In the genomic region with DNA sequence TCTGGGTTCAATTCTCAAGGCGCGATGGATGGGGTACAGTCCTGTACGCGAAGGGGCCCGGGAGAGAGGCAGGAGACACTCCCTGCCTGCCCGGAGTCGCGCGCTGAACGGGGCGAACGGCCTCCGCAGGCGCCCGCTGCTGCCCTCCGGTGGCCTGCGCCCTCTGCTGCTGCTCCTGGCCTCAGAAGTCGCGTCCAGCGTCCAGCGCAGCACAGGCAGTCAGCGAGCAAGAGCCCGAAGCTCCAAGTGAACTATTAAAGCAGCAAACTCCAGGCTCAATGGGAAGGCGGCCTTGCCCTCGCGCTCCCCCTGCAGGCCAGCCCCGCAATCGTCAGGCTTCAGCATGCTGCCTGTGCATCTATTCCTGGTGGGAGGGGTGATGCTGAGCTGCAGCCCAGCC, we compare ENCODE assay signal across 9 mouse cellular contexts. TPM values are rescaled to one million over a fixed set of nuclear protein-coding genes. Genes with fewer than 3 reads are reported as not detected.
DNase-seq lines count a peak whose midpoint lies in the region; ATAC-seq and TF ChIP-seq lines count a peak whose summit lies in the region.
"Not testable (repeated sequence)": the region's sequence is repeated elsewhere in the genome, so short reads cannot be mapped to it uniquely, and the experiment has no call there.
"Had no signal": no experiment of that assay in that cellular context is flagged by ENCODE, and none has a peak within 500 bp of the region (broad histone marks: within the 10 kb centered on the region; RNA-seq: fewer than 3 reads in every experiment).

No protein-coding gene starts in this region.

- H3K9ac ChIP-seq in hindbrain, embryonic 16.5 days (ENCODE audit: low read depth, low read length); lung, embryonic 14.5 days: not testable (repeated sequence)

- not testable (repeated sequence) for H3K27me3 ChIP-seq in hindbrain, embryonic 16.5 days (replicated peaks; ENCODE audit: control insufficient read depth, insufficient read depth, low read length); lung, embryonic 14.5 days (ENCODE audit: insufficient read depth, low read length); thymus, adult 2 months (ENCODE audit: control insufficient read depth, insufficient read depth, low read length)

- H3K27ac ChIP-seq in hindbrain, embryonic 16.5 days (ENCODE audit: low read depth, low read length); thymus, adult 2 months (ENCODE audit: control insufficient read depth, insufficient read depth, low read length): not testable (repeated sequence)
- H3K27ac ChIP-seq in lung, embryonic 14.5 days (ENCODE audit: low read depth) = peak overlapping the region; percentile 50; the same call in 1 of the 2 replicates

- not testable (repeated sequence) for H3K36me3 ChIP-seq in hindbrain, embryonic 16.5 days (ENCODE audit: control insufficient read depth, insufficient read depth, low read length); lung, embryonic 14.5 days (ENCODE audit: insufficient read depth); thymus, adult 2 months (ENCODE audit: control insufficient read depth, insufficient read depth, low read length)

- H3K4me2 ChIP-seq in hindbrain, embryonic 16.5 days (ENCODE audit: low read length) = peak overlapping the region; percentile 57
- H3K4me2 ChIP-seq in lung, embryonic 14.5 days = peak overlapping the region; percentile 48; the same call in 1 of the 2 replicates

- peak; percentile 84 for DNase-seq in MN1 (ENCODE audit: low spot score)
- peak; percentile 59 to 68 for DNase-seq in cerebellum, postnatal 36 days
- DNase-seq in gastrocnemius, postnatal 14 days = peak; percentile 81
- DNase-seq in layer of hippocampus, postnatal 10 days (ENCODE audit: low spot score in 2 of 2) = peak; percentile 45 to 66
- peak; percentile 84 for DNase-seq in lung, embryonic 14.5 days
- peak; percentile 24 for DNase-seq in ovary, postnatal 10 days (ENCODE audit: low spot score)
- DNase-seq in thymus, adult 2 months = peak; percentile 35

- ATAC-seq in hindbrain, embryonic 16.5 days; lung, embryonic 14.5 days (ENCODE audit: insufficient read depth): not testable (repeated sequence)

- TF ChIP-seq POLR2A in thymus, adult 2 months (IDR thresholded peaks at IDR 0.05; ENCODE audit: control insufficient read depth, extremely low read depth, insufficient read depth, low read length, poor library complexity) = 0 out of 2 replicates have a peak, but pooled peaks have one; percentile 23

- not testable (repeated sequence) for H3K9me3 ChIP-seq in hindbrain, embryonic 16.5 days (ENCODE audit: control insufficient read depth, low read length); lung, embryonic 14.5 days (ENCODE audit: low read depth, low read length)

- intact Hi-C loops in gastrocnemius, postnatal 14 days (cut with DNase I; ENCODE audit: low total_unique reads) = not testable (repeated sequence)

- peak overlapping the region; percentile 37 for H3K4me3 ChIP-seq in hindbrain, embryonic 16.5 days (ENCODE audit: low read length)
- H3K4me3 ChIP-seq in lung, embryonic 14.5 days (ENCODE audit: low read depth, low read length) = peak overlapping the region; percentile 22; the same call in 1 of the 2 replicates
- H3K4me3 ChIP-seq in thymus, adult 2 months (ENCODE audit: control insufficient read depth, insufficient read depth, low read length) = peak overlapping the region; percentile 86

- TF ChIP-seq CTCF in lung, embryonic 14.5 days (IDR thresholded peaks at IDR 0.05; ENCODE audit: low read depth) = peak; percentile 66
- TF ChIP-seq CTCF in thymus, adult 2 months (IDR thresholded peaks at IDR 0.05; ENCODE audit: borderline replicate concordance, control insufficient read depth, extremely low read depth, insufficient read depth, low read length, poor library complexity) = not testable (repeated sequence)

- not testable (repeated sequence) for H3K4me1 ChIP-seq in hindbrain, embryonic 16.5 days (ENCODE audit: control insufficient read depth, insufficient read depth, low read depth, low read length); lung, embryonic 14.5 days (ENCODE audit: insufficient read depth); thymus, adult 2 months (replicated peaks; ENCODE audit: control insufficient read depth, insufficient read depth, low read length)

- WGBS in hindbrain, embryonic 16.5 days = 1% methylated on average over 15 of the region's 28 CpGs
- WGBS in lung, embryonic 14.5 days = under 1% methylated on average over 18 of the region's 28 CpGs
- WGBS in thymus, adult 2 months = 1% methylated on average over 26 of the region's 28 CpGs

RNA-seq across cellular contexts. Expression of a gene that starts 0.5 kb away (rescaled TPM):
- not detected for total RNA-seq in gastrocnemius, postnatal 14 days (2021)
- polyA plus RNA-seq in hindbrain, embryonic 16.5 days (2015; fragmentation: Nextera tagmentation; extraction: Ambion mirVana) = not detected in 2 replicates
- not detected for total RNA-seq in layer of hippocampus, postnatal 10 days (2021)
- polyA plus RNA-seq in lung, embryonic 14.5 days (2014; fragmentation: Nextera tagmentation; extraction: Ambion mirVana) = 0.27 and 0.33 TPM in 2 replicates
- 0.07 and 0.08 TPM in 2 replicates for polyA plus RNA-seq in thymus, adult 2 months (2012; rRNA removed)
- total RNA-seq: ES-E14 had no signal

RNA-seq across cellular contexts. Expression of a gene that starts 5.8 kb away (rescaled TPM):
- total RNA-seq in gastrocnemius, postnatal 14 days (2021) = not detected
- polyA plus RNA-seq in hindbrain, embryonic 16.5 days (2015; fragmentation: Nextera tagmentation; extraction: Ambion mirVana) = not detected in 2 replicates
- not detected for total RNA-seq in layer of hippocampus, postnatal 10 days (2021)
- polyA plus RNA-seq in lung, embryonic 14.5 days (2014; fragmentation: Nextera tagmentation; extraction: Ambion mirVana) = not detected in 2 replicates
- polyA plus RNA-seq in thymus, adult 2 months (2012; rRNA removed) = not detected in 2 replicates
- total RNA-seq: ES-E14 had no signal

RNA-seq across cellular contexts. Expression of a gene that starts 13.2 kb away (rescaled TPM):
- total RNA-seq in gastrocnemius, postnatal 14 days (2021) = not detected
- not detected in 2 replicates for polyA plus RNA-seq in hindbrain, embryonic 16.5 days (2015; fragmentation: Nextera tagmentation; extraction: Ambion mirVana)
- not detected for total RNA-seq in layer of hippocampus, postnatal 10 days (2021)
- 0.60 TPM in 1 of 2 replicates, not detected in the other for polyA plus RNA-seq in lung, embryonic 14.5 days (2014; fragmentation: Nextera tagmentation; extraction: Ambion mirVana)
- polyA plus RNA-seq in thymus, adult 2 months (2012; rRNA removed) = not detected in 2 replicates
- total RNA-seq: ES-E14 had no signal

RNA-seq across cellular contexts. Expression of a gene that starts 16.3 kb away (rescaled TPM):
- total RNA-seq in gastrocnemius, postnatal 14 days (2021) = not detected
- not detected in 2 replicates for polyA plus RNA-seq in hindbrain, embryonic 16.5 days (2015; fragmentation: Nextera tagmentation; extraction: Ambion mirVana)
- not detected for total RNA-seq in layer of hippocampus, postnatal 10 days (2021)
- not detected in 2 replicates for polyA plus RNA-seq in lung, embryonic 14.5 days (2014; fragmentation: Nextera tagmentation; extraction: Ambion mirVana)
- not detected in 2 replicates for polyA plus RNA-seq in thymus, adult 2 months (2012; rRNA removed)
- total RNA-seq: ES-E14 had no signal

RNA-seq across cellular contexts. Expression of a gene that starts 19.2 kb away (rescaled TPM):
- total RNA-seq in gastrocnemius, postnatal 14 days (2021) = not detected
- not detected in 2 replicates for polyA plus RNA-seq in hindbrain, embryonic 16.5 days (2015; fragmentation: Nextera tagmentation; extraction: Ambion mirVana)
- total RNA-seq in layer of hippocampus, postnatal 10 days (2021) = not detected
- not detected in 2 replicates for polyA plus RNA-seq in lung, embryonic 14.5 days (2014; fragmentation: Nextera tagmentation; extraction: Ambion mirVana)
- not detected in 2 replicates for polyA plus RNA-seq in thymus, adult 2 months (2012; rRNA removed)
- total RNA-seq: ES-E14 had no signal

Comparison
In these comparisons a context has a peak if more than half of its experiments do, and no peak if none do; other contexts are left out.
1. DNase-seq: peak in every context shown above with its lines; median percentile 84 in MN1; 84 in lung, embryonic 14.5 days; 81 in gastrocnemius, postnatal 14 days; 64 in cerebellum, postnatal 36 days; 56 in layer of hippocampus, postnatal 10 days; 35 in thymus, adult 2 months; 24 in ovary, postnatal 10 days.
2. H3K4me3 ChIP-seq: peak in every context shown above with its lines; median percentile 86 in thymus, adult 2 months; 37 in hindbrain, embryonic 16.5 days; 22 in lung, embryonic 14.5 days.